Mouse (Mus musculus): ENCODE results near the gene Nfrkb. TPM values are rescaled to one million over a fixed set of nuclear protein-coding genes. Genes with fewer than 3 reads are reported as not detected.

Gene Nfrkb
- polyA plus RNA-seq (2012): 0.22 and 0.44 TPM in 2 replicates

DNA sequence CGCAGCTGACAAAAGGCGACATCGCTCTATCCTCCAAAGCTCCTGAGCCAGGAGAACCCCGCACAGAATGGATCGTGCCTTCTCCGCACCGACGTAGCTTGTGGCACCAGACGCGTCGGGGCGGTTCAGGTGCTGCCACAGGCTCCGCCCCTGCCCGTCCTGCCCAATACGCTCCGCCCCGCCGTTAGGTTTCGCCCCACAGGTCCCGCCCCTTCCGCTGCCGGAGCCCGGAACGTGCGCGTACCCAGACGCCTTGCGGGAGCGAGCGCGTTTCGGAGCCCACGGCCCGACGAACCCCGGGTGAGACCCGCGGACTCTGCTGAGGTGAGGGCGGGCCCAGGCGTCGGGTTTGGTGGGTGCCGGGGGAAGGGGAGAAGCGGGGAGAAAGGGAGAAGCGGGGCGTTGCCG lies at the start of gene Nfrkb:
Gene Nfrkb (plus strand): TSS at position 246 of the 408 bp plus-strand sequence.
- TF ChIP-seq TAL1 (IDR thresholded peaks at IDR 0.05; ENCODE audit: low read length) (no peak), GATA1 (IDR thresholded peaks at IDR 0.05; ENCODE audit: low read length) (no peak)
- peak within 1 kb of the TSS; percentile 94 for H3K4me3 ChIP-seq (replicated peaks)
- H3K4me1 ChIP-seq (ENCODE audit: control insufficient read depth): peaks cover 29% of the 10 kb centered on the region
- no peaks in the 10 kb centered on the region for H3K27me3 ChIP-seq (ENCODE audit: control insufficient read depth)
- H3K9me3 ChIP-seq (ENCODE audit: control insufficient read depth, low read length): no peaks in the 10 kb centered on the region
- H3K36me3 ChIP-seq (ENCODE audit: control insufficient read depth): peaks cover 19% of the 10 kb centered on the region

DNA sequence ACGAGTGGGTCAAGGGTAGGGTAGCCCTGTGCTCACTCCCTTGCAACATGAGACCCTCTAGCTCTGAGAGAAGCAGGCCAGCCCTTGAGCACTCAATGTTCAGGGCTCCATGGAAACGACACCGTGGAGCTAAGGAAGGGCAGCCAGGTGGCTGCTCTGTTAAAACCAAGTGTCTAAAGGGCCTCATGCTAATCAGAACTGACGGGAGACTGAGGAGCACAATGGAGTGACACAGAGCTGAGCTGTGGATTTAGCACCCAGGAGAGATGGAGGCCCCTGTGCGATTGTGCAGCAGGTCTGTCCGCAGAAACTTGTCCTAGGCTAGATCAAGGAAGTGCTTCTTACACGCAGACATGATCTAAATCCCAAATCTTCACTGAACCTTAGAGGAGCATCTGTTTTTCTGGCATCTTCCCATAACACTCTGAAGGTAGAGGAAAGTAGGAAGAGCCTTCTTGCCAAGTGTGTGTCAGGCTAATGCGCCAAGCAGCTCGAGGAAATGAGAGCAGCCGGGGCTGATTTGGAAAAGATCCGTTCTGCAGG lies 41.6 kb upstream of the Nfrkb start:
- H3K36me3 ChIP-seq (ENCODE audit: control insufficient read depth): peaks cover 74% of the 10 kb centered on the region
- TF ChIP-seq TAL1 (IDR thresholded peaks at IDR 0.05; ENCODE audit: low read length): no peak
- TF ChIP-seq GATA1 (IDR thresholded peaks at IDR 0.05; ENCODE audit: low read length): no peak
- no peaks in the 10 kb centered on the region for H3K4me1 ChIP-seq (ENCODE audit: control insufficient read depth)
- no peaks in the 10 kb centered on the region for H3K27me3 ChIP-seq (ENCODE audit: control insufficient read depth)
- no peaks in the 10 kb centered on the region for H3K9me3 ChIP-seq (ENCODE audit: control insufficient read depth, low read length)
- no peak overlapping the region for H3K4me3 ChIP-seq (replicated peaks)

DNA sequence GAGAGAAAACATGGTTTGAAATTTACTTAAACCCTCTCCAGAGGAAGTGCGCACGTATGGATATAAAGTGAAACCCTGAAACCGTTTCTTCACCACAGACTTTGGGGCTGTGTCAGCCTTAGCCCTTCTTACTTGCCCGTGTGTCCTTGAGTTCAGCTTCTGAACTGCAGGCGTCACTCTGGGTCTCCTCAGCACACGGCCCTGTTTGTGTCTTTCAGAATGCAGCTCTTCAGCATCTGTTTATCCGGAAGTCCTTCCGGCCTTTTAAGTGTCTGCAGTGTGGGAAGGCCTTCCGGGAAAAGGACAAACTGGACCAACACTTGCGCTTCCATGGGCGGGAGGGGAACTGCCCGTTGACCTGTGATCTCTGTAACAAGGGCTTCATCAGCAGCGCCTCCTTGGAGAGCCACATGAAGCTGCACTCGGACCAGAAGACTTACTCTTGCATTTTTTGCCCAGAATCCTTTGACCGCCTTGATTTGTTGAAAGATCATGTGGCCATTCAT lies 39.4 kb upstream of the Nfrkb start:
- peaks cover 83% of the 10 kb centered on the region for H3K36me3 ChIP-seq (ENCODE audit: control insufficient read depth)
- H3K27me3 ChIP-seq (ENCODE audit: control insufficient read depth): no peaks in the 10 kb centered on the region
- no peaks in the 10 kb centered on the region for H3K9me3 ChIP-seq (ENCODE audit: control insufficient read depth, low read length)
- H3K4me1 ChIP-seq (ENCODE audit: control insufficient read depth): no peaks in the 10 kb centered on the region
- no peak overlapping the region for H3K4me3 ChIP-seq (replicated peaks)
- TF ChIP-seq TAL1 (IDR thresholded peaks at IDR 0.05; ENCODE audit: low read length) (no peak), GATA1 (IDR thresholded peaks at IDR 0.05; ENCODE audit: low read length) (no peak)

DNA sequence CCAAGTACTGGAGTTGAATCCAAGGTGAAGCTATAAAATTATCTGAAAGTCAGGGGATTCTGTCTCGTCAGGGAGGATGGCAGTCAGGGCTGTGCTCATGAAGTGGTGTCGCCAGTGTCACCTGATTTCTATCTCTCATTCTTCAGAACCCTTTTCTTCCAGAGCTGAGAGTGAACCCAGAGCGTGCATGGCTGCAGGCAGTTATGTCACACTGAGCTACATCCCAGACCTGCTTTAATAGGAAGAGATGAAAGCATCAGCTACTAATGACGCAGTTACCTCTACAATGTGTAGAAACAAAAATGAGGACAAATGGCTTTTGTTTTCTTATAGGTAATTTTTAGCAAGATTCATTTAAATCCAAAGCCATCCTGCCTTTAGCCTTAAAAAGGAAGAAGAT lies 37.5 kb upstream of the Nfrkb start:
- H3K9me3 ChIP-seq (ENCODE audit: control insufficient read depth, low read length): no peaks in the 10 kb centered on the region
- TF ChIP-seq GATA1 (IDR thresholded peaks at IDR 0.05; ENCODE audit: low read length): no peak
- no peak for TF ChIP-seq TAL1 (IDR thresholded peaks at IDR 0.05; ENCODE audit: low read length)

DNA sequence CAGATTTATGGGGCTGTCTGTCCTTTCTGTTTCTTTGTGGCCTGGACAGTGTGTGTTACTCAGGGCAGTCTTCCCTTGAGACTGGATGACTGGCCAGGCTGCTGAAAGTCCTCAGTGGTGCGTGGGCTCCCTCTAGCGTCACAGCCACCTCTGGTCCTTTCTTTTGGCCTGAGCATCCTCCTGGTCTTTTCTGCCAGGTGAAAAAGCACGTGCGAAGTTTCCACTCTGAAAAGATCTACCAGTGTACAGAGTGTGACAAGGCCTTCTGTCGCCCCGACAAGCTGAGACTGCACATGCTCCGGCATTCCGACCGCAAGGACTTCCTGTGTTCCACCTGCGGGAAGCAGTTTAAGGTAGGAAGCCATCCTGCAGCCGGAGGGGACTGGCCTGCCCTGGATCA lies 37.1 kb upstream of the Nfrkb start:
- peaks cover 83% of the 10 kb centered on the region for H3K36me3 ChIP-seq (ENCODE audit: control insufficient read depth)

More for the DNA sequence above, 37.5 kb upstream of the Nfrkb start:
- H3K36me3 ChIP-seq (ENCODE audit: control insufficient read depth): peaks cover 81% of the 10 kb centered on the region
- no peaks in the 10 kb centered on the region for H3K4me1 ChIP-seq (ENCODE audit: control insufficient read depth)
- H3K27me3 ChIP-seq (ENCODE audit: control insufficient read depth): no peaks in the 10 kb centered on the region
- H3K4me3 ChIP-seq (replicated peaks): no peak overlapping the region

DNA sequence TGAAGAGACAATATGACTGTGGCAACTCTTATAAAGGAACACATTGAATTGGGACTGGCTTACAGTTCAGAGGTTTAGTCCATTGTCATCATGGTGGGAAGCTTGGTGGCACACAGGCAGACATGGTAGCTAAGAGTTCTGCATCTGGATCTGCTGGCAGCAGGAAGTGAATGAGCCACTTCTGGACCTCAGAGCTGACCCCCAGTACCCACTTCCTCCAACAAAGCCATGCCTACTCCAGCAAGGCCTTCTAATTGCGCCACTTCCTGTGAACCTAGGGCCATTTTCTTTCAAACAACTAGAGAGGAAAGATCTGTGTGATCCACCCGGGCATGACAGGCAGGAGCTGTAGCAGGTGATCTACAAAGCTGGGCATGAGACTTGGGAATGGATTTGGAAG lies 33.3 kb upstream of the Nfrkb start:
- Histone ChIP-seq H3K36me3 (ENCODE audit: control insufficient read depth) (peaks cover 88% of the 10 kb centered on the region), H3K27me3 (ENCODE audit: control insufficient read depth) (no peaks in the 10 kb centered on the region)
- TF ChIP-seq TAL1 (IDR thresholded peaks at IDR 0.05; ENCODE audit: low read length): no peak
- TF ChIP-seq GATA1 (IDR thresholded peaks at IDR 0.05; ENCODE audit: low read length): no peak

More for the DNA sequence above, 37.1 kb upstream of the Nfrkb start:
- TF ChIP-seq TAL1 (IDR thresholded peaks at IDR 0.05; ENCODE audit: low read length) (no peak), GATA1 (IDR thresholded peaks at IDR 0.05; ENCODE audit: low read length) (no peak)
- H3K27me3 ChIP-seq (ENCODE audit: control insufficient read depth): no peaks in the 10 kb centered on the region
- H3K9me3 ChIP-seq (ENCODE audit: control insufficient read depth, low read length): no peaks in the 10 kb centered on the region
- H3K4me3 ChIP-seq (replicated peaks): no peak overlapping the region
- no peaks in the 10 kb centered on the region for H3K4me1 ChIP-seq (ENCODE audit: control insufficient read depth)

DNA sequence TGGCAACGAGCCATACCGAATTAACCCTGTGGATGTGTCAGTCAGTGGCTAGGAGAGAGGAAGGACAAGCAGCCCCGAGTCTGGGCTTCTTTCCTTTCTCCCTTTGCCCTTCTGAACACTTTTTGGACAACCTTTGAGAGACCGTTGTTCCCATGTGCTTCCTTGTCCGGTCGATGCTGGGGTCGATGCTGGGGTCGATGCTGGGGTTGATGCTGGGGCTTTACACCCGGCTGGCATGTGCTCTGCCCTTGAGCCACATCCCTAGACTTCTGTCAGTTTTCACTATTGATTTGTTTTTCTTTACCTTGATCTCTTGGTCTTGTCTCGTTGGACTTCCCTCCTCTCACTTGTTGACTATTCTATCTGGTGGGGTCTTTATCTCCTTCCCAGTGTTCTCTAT lies 32.5 kb upstream of the Nfrkb start:
- Histone ChIP-seq H3K36me3 (ENCODE audit: control insufficient read depth) (peaks cover 89% of the 10 kb centered on the region), H3K27me3 (ENCODE audit: control insufficient read depth) (no peaks in the 10 kb centered on the region), H3K9me3 (ENCODE audit: control insufficient read depth, low read length) (no peaks in the 10 kb centered on the region), H3K4me1 (ENCODE audit: control insufficient read depth) (no peaks in the 10 kb centered on the region), H3K4me3 (replicated peaks) (no peak overlapping the region)
- TF ChIP-seq TAL1 (IDR thresholded peaks at IDR 0.05; ENCODE audit: low read length) (no peak), GATA1 (IDR thresholded peaks at IDR 0.05; ENCODE audit: low read length) (no peak)

More for the DNA sequence above, 33.3 kb upstream of the Nfrkb start:
- H3K4me3 ChIP-seq (replicated peaks): no peak overlapping the region
- no peaks in the 10 kb centered on the region for H3K9me3 ChIP-seq (ENCODE audit: control insufficient read depth, low read length)
- H3K4me1 ChIP-seq (ENCODE audit: control insufficient read depth): no peaks in the 10 kb centered on the region

DNA sequence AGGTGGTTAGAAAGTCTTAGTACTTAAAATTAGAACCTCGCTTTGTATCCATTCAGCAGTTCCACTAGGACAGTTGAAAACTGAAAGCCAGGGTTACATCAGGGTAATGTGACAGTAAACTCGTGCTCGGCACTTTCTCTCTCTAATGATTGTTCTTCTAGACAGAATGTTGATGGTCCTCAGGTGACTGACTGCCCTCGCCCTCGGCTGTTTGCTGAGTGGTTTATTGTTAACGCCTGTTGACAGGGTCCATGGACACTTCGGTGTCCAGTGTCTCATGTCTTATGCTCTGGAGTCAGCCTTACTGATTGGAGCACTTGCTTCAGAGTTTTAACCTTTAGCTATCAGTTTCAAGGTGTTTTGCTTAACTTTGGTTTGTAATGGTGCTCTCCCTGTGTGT lies 31.9 kb upstream of the Nfrkb start:
- Histone ChIP-seq H3K9me3 (ENCODE audit: control insufficient read depth, low read length) (no peaks in the 10 kb centered on the region), H3K4me3 (replicated peaks) (no peak overlapping the region), H3K4me1 (ENCODE audit: control insufficient read depth) (no peaks in the 10 kb centered on the region), H3K27me3 (ENCODE audit: control insufficient read depth) (no peaks in the 10 kb centered on the region), H3K36me3 (ENCODE audit: control insufficient read depth) (peaks cover 89% of the 10 kb centered on the region)
- TF ChIP-seq GATA1 (IDR thresholded peaks at IDR 0.05; ENCODE audit: low read length) (no peak), TAL1 (IDR thresholded peaks at IDR 0.05; ENCODE audit: low read length) (no peak)

DNA sequence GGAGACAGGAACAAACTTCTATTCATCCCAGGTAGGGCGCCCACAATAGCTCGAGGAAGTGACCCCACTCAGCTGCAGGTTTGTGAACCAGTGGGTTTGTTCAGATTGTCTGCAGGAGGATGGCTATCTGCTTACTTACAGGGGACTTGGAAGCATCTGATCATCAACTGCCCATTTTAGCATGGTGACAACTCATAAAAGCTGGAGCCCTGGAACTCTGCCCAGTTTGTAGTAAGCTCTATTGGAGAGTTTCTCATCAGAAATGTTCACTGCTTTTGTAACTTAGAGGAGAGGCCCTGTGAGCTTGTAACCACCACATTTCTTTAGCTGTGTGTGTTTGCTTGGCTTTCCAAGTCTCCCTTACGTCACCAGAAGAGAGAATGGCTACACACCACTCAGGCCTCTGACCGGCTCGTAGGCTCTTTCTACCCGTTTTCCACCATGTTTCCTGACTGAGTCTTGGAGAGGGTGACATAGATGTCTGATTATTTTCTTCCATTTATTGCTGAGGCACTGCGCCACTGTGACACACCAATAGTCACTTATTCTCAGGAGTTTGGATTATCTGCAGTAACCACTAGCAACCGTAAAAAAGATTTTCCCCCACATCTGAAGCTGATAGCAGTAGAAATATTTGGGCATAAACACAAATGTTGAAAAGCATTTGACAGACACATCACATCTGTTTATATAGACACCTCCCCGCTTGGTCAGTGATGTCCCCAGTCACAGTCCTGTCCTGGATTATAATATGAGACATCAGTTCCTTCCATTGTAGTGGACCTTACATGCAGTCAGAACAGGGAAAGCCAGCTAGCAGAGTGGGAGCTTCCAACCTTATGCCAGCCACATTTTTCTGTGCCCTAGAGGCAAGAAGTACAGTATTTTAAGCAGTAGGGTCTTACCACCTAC lies 22.0 kb upstream of the Nfrkb start:
- H3K4me1 ChIP-seq (ENCODE audit: control insufficient read depth): no peaks in the 10 kb centered on the region
- H3K9me3 ChIP-seq (ENCODE audit: control insufficient read depth, low read length): no peaks in the 10 kb centered on the region
- H3K4me3 ChIP-seq (replicated peaks): no peak overlapping the region
- no peaks in the 10 kb centered on the region for H3K27me3 ChIP-seq (ENCODE audit: control insufficient read depth)
- TF ChIP-seq TAL1 (IDR thresholded peaks at IDR 0.05; ENCODE audit: low read length): no peak
- TF ChIP-seq GATA1 (IDR thresholded peaks at IDR 0.05; ENCODE audit: low read length): no peak
- H3K36me3 ChIP-seq (ENCODE audit: control insufficient read depth): peaks cover 86% of the 10 kb centered on the region

All from erythroblast, embryonic 14.5 days (primary cell).